Mouse (Mus musculus): ENCODE measurements around the gene Espnl.

DNA sequence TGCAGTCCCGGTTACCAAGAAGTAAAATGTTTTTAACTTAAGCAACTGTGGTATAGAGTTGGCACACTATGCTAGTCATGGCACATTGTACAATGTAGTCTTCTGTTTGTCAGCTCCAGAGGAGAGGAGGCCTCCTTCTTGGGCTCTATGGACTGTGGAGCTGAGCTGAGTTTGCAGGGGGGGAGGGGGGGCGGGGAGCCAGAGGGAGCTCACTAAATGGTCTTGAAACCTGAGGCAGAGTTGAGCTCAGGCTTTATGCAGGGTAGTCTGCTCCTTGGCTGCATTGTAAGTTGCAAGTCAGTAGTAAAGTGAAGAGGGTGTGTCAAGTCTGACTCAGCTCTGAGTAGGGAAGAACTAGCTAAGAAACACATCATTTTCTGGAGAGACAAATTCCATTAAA lies 49.6 kb upstream of the Espnl start:
- TF ChIP-seq CTCF (IDR thresholded peaks at IDR 0.05) (no peak), POLR2A (IDR thresholded peaks at IDR 0.05; ENCODE audit: insufficient read depth, low read depth, low read length) (no peak), EP300 (IDR thresholded peaks at IDR 0.05; ENCODE audit: insufficient read depth, low read depth, low read length) (no peak)

Measured in heart, adult 2 months (tissue).